Mouse (Mus musculus): ENCODE measurements around the gene Dcaf8. TPM values are rescaled to one million over a fixed set of nuclear protein-coding genes. Genes with fewer than 3 reads are reported as not detected.
A peak's percentile ranks its signal among the peaks of the same experiment; 100 is the strongest.

The Dcaf8 gene
- 93.2 and 102 TPM in 2 replicates for polyA plus RNA-seq (2015; fragmentation: Nextera tagmentation; extraction: Ambion mirVana)

- H3K36me3 ChIP-seq (ENCODE audit: control insufficient read depth, insufficient read depth, low read length), result peaks cover 9% of the 10 kb centered on the region; the same call in 1 of the 2 replicates
- 0% methylated on average over 41 of the region's 42 CpGs for WGBS
- H3K9me3 ChIP-seq (ENCODE audit: control insufficient read depth, low read length), result no peaks in the 10 kb centered on the region
- no peaks in the 10 kb centered on the region for H3K27me3 ChIP-seq (replicated peaks; ENCODE audit: control insufficient read depth, insufficient read depth, low read length)
- peak within 1 kb of the TSS; percentile 93 for H3K9ac ChIP-seq (ENCODE audit: low read depth, low read length)
- ATAC-seq, result peak; percentile 99
- H3K27ac ChIP-seq (ENCODE audit: low read length), result peak within 1 kb of the TSS; percentile 90
- peak within 1 kb of the TSS; percentile 66 for H3K4me2 ChIP-seq (ENCODE audit: low read depth, low read length)
- peak within 1 kb of the TSS; percentile 76 for H3K4me3 ChIP-seq (ENCODE audit: low read length)
- peaks cover 9% of the 10 kb centered on the region; the same call in 1 of the 2 replicates for H3K4me1 ChIP-seq (ENCODE audit: control insufficient read depth, insufficient read depth, low read length)
These were observed at the start of gene Dcaf8 for GRCm38 (mm10) chr1:172147835-172148278. Dcaf8 (plus strand) TSS chr1:172148084.

DNA sequence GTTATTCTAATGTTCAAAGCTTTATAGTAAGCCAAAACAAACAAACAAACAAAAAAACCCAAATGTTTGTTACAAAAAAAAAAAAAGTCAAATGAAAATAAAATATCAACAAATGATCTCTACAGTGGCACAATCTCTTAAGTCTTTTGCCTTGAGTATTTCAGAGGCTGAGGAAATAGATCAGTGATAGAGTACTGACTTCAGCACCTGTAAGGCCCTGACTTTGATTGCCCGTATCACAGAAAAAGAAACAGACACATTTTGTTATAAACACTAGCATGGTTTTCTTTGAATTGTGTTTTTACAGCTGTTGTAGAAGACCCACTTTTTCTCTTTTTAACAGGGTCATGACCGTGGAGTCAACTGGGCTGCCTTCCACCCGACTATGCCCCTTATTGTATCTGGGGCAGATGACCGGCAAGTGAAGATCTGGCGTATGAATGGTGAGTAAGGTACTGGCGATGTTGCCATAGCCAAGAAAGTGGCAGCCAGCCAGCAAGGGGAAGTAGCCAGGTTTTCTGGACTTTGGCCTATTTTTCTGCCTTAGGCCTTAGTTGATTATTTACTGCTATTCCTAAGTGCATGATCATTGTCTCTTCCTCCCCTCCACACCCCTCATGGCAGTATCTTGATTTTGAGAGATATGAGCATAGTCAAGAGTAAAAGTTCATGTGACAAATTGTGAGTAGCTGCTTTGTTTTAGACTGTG, 48.4 kb upstream of the Dcaf8 start:
- Histone ChIP-seq H3K27ac (ENCODE audit: low read length) (peak overlapping the region; percentile 40; the same call in 1 of the 2 replicates), H3K9ac (ENCODE audit: low read depth, low read length) (no peak overlapping the region), H3K27me3 (replicated peaks; ENCODE audit: control insufficient read depth, insufficient read depth, low read length) (no peaks in the 10 kb centered on the region), H3K4me2 (ENCODE audit: low read depth, low read length) (no peak overlapping the region), H3K4me3 (ENCODE audit: low read length) (no peak overlapping the region), H3K4me1 (ENCODE audit: control insufficient read depth, insufficient read depth, low read length) (no peaks in the 10 kb centered on the region), H3K9me3 (ENCODE audit: control insufficient read depth, low read length) (no peaks in the 10 kb centered on the region), H3K36me3 (ENCODE audit: control insufficient read depth, insufficient read depth, low read length) (peaks cover 10% of the 10 kb centered on the region)
- ATAC-seq, result peak; percentile 91
- WGBS, result 65% methylated on average over 6 of the region's 6 CpGs

- no peak for ATAC-seq
- Histone ChIP-seq H3K36me3 (ENCODE audit: control insufficient read depth, insufficient read depth, low read length) (peaks cover 28% of the 10 kb centered on the region), H3K27me3 (replicated peaks; ENCODE audit: control insufficient read depth, insufficient read depth, low read length) (no peaks in the 10 kb centered on the region), H3K4me1 (ENCODE audit: control insufficient read depth, insufficient read depth, low read length) (no peaks in the 10 kb centered on the region), H3K4me2 (ENCODE audit: low read depth, low read length) (no peak overlapping the region), H3K9me3 (ENCODE audit: control insufficient read depth, low read length) (no peaks in the 10 kb centered on the region), H3K4me3 (ENCODE audit: low read length) (no peak overlapping the region), H3K9ac (ENCODE audit: low read depth, low read length) (no peak overlapping the region), H3K27ac (ENCODE audit: low read length) (no peak overlapping the region)
- WGBS, result 82% methylated on average over 4 of the region's 4 CpGs
These were observed 44.3 kb upstream of the Dcaf8 start for GRCm38 (mm10) chr1:172103619-172104018.

DNA sequence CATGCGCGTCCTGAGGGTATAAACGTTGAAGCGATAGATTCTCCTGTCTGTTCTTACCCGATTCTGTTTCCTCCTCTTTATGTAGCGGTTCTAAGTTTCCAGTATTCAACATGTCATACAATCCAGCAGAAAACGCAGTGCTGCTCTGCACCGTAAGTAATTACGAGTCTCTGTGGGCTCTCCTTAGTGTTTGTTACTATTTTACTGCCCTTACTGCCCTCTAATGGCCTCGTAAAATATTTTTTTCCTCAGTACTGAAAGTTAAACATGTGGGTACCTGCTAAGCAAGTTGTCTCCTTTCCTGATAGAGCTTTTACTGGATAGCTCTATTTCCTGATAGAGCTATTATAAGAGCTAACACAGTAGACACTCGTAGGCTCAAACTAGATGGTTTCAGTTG, 42.8 kb upstream of the Dcaf8 start:
- H3K27ac ChIP-seq (ENCODE audit: low read length), result no peak overlapping the region
- WGBS, result 65% methylated on average over 11 of the region's 11 CpGs
- no peaks in the 10 kb centered on the region for H3K4me1 ChIP-seq (ENCODE audit: control insufficient read depth, insufficient read depth, low read length)
- 0 out of 2 replicates have a peak, but pooled peaks have one; percentile 24 for ATAC-seq
- H3K4me3 ChIP-seq (ENCODE audit: low read length), result no peak overlapping the region
- peaks cover 28% of the 10 kb centered on the region for H3K36me3 ChIP-seq (ENCODE audit: control insufficient read depth, insufficient read depth, low read length)
- H3K9me3 ChIP-seq (ENCODE audit: control insufficient read depth, low read length), result no peaks in the 10 kb centered on the region
- H3K4me2 ChIP-seq (ENCODE audit: low read depth, low read length), result no peak overlapping the region
- H3K9ac ChIP-seq (ENCODE audit: low read depth, low read length), result no peak overlapping the region
- no peaks in the 10 kb centered on the region for H3K27me3 ChIP-seq (replicated peaks; ENCODE audit: control insufficient read depth, insufficient read depth, low read length)

DNA sequence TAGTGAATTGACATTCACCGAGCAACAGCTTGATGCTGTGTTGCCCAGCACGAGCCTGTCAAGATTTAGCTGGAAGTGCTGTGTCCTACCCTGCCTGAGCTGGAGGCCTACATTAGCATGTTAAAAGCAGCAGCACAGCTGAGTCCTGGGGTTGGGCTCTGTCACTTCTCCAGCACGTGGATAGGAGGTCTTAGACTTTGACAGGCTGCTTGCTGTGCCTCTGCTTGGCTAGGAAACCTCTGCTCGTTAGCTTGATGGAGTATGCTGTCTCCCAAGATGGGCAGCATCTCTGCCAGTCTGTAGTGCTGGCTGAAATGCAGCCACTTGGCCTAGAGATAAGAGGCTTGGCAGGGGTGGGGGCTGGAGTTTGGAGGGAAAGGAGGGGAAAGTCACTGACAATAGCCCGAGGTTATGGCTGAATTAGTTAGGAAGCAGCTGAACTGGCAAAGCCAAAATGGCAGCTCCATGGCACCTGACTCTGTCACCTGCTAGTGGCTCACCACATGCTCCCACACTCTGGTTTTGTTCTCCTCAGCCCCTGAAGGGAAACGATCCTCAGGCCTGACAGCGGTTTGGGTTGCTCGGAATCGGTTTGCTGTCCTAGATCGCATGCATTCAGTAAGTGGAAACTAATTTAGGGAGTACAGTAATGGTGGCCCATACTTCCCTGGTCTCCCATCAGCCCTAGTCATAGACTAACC, 40.0 kb upstream of the Dcaf8 start:
- H3K27ac ChIP-seq (ENCODE audit: low read length), result no peak overlapping the region
- H3K4me2 ChIP-seq (ENCODE audit: low read depth, low read length), result no peak overlapping the region
- 81% methylated on average over 10 of the region's 10 CpGs for WGBS
- H3K9me3 ChIP-seq (ENCODE audit: control insufficient read depth, low read length), result no peaks in the 10 kb centered on the region
- H3K36me3 ChIP-seq (ENCODE audit: control insufficient read depth, insufficient read depth, low read length), result peaks cover 28% of the 10 kb centered on the region
- no peaks in the 10 kb centered on the region for H3K4me1 ChIP-seq (ENCODE audit: control insufficient read depth, insufficient read depth, low read length)
- H3K9ac ChIP-seq (ENCODE audit: low read depth, low read length), result no peak overlapping the region
- H3K4me3 ChIP-seq (ENCODE audit: low read length), result no peak overlapping the region
- ATAC-seq, result no peak
- no peaks in the 10 kb centered on the region for H3K27me3 ChIP-seq (replicated peaks; ENCODE audit: control insufficient read depth, insufficient read depth, low read length)

DNA sequence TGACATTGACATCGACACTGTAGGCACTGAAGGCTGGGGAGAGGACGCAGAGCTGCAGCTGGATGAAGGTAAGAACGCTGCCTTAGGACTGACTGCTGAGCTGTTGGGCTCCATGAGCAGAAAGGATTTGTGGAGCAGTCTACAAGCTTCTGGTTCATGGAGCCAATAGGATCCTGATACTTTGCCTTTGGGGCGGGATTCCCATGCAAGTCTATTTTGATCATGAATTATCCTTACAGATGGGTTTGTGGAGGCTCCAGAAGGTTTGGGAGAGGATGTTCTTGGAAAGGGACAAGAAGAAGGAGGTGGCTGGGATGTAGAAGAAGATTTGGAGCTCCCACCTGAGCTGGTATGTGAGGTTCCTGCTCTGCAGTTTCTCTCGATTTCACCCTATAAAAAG, 30.9 kb upstream of the Dcaf8 start:
- ATAC-seq, result no peak
- Histone ChIP-seq H3K9ac (ENCODE audit: low read depth, low read length) (no peak overlapping the region), H3K27ac (ENCODE audit: low read length) (no peak overlapping the region), H3K36me3 (ENCODE audit: control insufficient read depth, insufficient read depth, low read length) (peaks cover 43% of the 10 kb centered on the region), H3K4me3 (ENCODE audit: low read length) (no peak overlapping the region), H3K4me1 (ENCODE audit: control insufficient read depth, insufficient read depth, low read length) (no peaks in the 10 kb centered on the region), H3K27me3 (replicated peaks; ENCODE audit: control insufficient read depth, insufficient read depth, low read length) (no peaks in the 10 kb centered on the region), H3K9me3 (ENCODE audit: control insufficient read depth, low read length) (no peaks in the 10 kb centered on the region), H3K4me2 (ENCODE audit: low read depth, low read length) (no peak overlapping the region)
- WGBS, result 91% methylated on average over 5 of the region's 5 CpGs

DNA sequence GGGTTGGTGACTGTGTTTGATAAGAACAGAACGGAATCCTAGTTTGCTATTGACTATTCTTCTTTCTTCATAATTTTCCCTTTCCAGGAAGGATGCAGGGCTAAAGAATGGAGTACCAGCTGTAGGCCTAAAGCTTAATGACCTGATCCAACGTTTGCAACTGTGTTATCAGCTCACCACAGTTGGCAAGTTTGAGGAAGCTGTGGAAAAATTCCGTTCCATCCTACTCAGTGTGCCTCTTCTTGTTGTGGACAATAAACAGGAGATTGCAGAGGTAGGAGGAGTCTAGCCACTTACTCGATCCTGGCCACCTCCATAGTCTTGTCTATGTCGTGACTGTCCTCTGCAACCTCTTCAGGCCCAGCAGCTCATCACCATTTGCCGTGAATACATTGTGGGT, 28.8 kb upstream of the Dcaf8 start:
- 77% methylated on average over 6 of the region's 6 CpGs for WGBS
- no peaks in the 10 kb centered on the region for H3K4me1 ChIP-seq (ENCODE audit: control insufficient read depth, insufficient read depth, low read length)
- H3K4me3 ChIP-seq (ENCODE audit: low read length), result no peak overlapping the region
- no peak overlapping the region for H3K9ac ChIP-seq (ENCODE audit: low read depth, low read length)
- no peaks in the 10 kb centered on the region for H3K9me3 ChIP-seq (ENCODE audit: control insufficient read depth, low read length)
- no peak overlapping the region for H3K27ac ChIP-seq (ENCODE audit: low read length)
- ATAC-seq, result no peak
- H3K27me3 ChIP-seq (replicated peaks; ENCODE audit: control insufficient read depth, insufficient read depth, low read length), result no peaks in the 10 kb centered on the region
- peaks cover 45% of the 10 kb centered on the region for H3K36me3 ChIP-seq (ENCODE audit: control insufficient read depth, insufficient read depth, low read length)
- no peak overlapping the region for H3K4me2 ChIP-seq (ENCODE audit: low read depth, low read length)

DNA sequence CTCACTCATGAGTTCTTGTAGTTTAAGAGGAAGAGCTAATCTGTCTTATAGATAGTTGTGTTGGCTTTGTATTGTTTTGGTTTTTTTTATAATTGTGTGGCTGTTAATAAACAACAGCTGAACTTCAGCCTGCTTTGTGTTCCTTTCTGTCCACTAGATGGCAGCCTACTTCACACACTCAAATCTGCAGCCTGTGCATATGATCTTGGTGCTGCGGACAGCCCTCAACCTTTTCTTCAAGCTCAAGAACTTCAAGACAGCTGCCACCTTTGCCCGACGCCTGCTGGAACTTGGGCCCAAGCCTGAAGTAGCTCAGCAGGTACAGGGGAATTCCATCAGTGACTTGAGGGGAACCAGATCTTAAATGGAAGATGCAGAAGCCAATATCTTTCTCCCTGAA, 28.2 kb upstream of the Dcaf8 start:
- no peaks in the 10 kb centered on the region for H3K4me1 ChIP-seq (ENCODE audit: control insufficient read depth, insufficient read depth, low read length)
- H3K4me2 ChIP-seq (ENCODE audit: low read depth, low read length), result no peak overlapping the region
- H3K9ac ChIP-seq (ENCODE audit: low read depth, low read length), result no peak overlapping the region
- H3K9me3 ChIP-seq (ENCODE audit: control insufficient read depth, low read length), result no peaks in the 10 kb centered on the region
- H3K27me3 ChIP-seq (replicated peaks; ENCODE audit: control insufficient read depth, insufficient read depth, low read length), result no peaks in the 10 kb centered on the region
- H3K4me3 ChIP-seq (ENCODE audit: low read length), result no peak overlapping the region
- H3K36me3 ChIP-seq (ENCODE audit: control insufficient read depth, insufficient read depth, low read length), result peaks cover 44% of the 10 kb centered on the region
- no peak overlapping the region for H3K27ac ChIP-seq (ENCODE audit: low read length)
- no peak for ATAC-seq
- 41% methylated on average over 3 of the region's 3 CpGs for WGBS

DNA sequence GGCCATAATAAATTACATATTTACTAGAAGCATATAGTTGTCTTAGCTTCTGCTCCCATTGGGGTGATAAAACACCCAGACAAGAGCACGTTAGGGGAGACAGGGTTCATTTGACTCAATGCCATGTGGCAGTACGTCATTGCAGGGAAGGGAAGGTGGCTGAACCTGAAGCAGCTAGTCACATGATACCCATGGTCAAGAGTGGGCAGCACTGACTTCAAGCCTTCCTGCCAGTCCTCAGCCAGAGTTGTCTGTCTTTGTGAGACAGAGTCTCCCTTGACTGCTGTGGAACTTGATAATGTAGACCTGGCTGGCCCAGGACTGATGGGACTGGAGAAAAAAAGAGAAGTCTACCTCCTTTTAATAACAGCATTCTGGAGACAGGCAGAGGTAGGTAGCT, 25.2 kb upstream of the Dcaf8 start:
- H3K4me3 ChIP-seq (ENCODE audit: low read length), result no peak overlapping the region
- ATAC-seq, result no peak
- no peaks in the 10 kb centered on the region for H3K27me3 ChIP-seq (replicated peaks; ENCODE audit: control insufficient read depth, insufficient read depth, low read length)
- WGBS, result 73% methylated on average over 2 of the region's 2 CpGs
- H3K36me3 ChIP-seq (ENCODE audit: control insufficient read depth, insufficient read depth, low read length), result peaks cover 24% of the 10 kb centered on the region
- no peak overlapping the region for H3K27ac ChIP-seq (ENCODE audit: low read length)
- H3K9me3 ChIP-seq (ENCODE audit: control insufficient read depth, low read length), result no peaks in the 10 kb centered on the region
- H3K4me2 ChIP-seq (ENCODE audit: low read depth, low read length), result no peak overlapping the region
- H3K4me1 ChIP-seq (ENCODE audit: control insufficient read depth, insufficient read depth, low read length), result peaks cover 7% of the 10 kb centered on the region
- H3K9ac ChIP-seq (ENCODE audit: low read depth, low read length), result no peak overlapping the region

Data from intestine, embryonic 16.5 days (tissue).